Mouse (Mus musculus) left cerebral cortex, postnatal 36 days (tissue): Measurements from ENCODE around the gene Rimbp2. TPM values are rescaled to one million over a fixed set of nuclear protein-coding genes. Genes with fewer than 3 reads are reported as not detected.

Experiments used
- DNase-seq, 2 experiments: peaks; one replicate each; pipeline ENCODE4 v3.0.0; 2021 to 2022; ENCODE audit warnings: low spot score in 2 of 2, mixed read lengths in 1 of 2
- intact Hi-C: fragments of 180-260 bp; cut with DNase I; formaldehyde crosslinking; loops from one replicate; pipeline ENCODE4 v1.15.1; 2025
- total RNA-seq, 2 experiments: library from RNA; stranded (reverse); gene quantifications; 2 replicates each; pipeline ENCODE4 v1.2.3; 2021

The Rimbp2 gene
- total RNA-seq, 2 experiments from 2014 or later, result 128 to 150 TPM

DNA sequence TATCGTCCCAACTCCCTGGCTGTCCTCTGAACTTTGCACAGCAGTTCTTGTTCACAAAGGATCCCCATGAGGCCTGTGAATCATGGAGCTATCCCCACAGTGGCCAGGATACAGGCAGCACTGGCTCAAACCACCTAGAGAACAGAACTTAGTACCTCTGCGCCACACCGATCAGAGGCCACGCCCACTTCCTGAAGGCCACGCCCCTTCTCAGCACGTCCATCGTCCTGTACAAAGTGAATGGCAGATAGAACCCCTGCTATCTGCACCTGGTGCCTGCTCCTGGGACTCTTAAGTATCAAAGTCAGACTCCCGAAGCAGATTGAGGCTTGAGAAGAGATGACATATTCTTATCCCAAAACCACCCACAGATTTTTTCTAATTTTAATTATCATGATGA is 242.7 kb downstream of the Rimbp2 start:
- intact Hi-C loops, result loop anchor here (5.0 kb wide), 1 partner anchor 188 kb away; no protein-coding TSS in a partner anchor
- no peak for DNase-seq

DNA sequence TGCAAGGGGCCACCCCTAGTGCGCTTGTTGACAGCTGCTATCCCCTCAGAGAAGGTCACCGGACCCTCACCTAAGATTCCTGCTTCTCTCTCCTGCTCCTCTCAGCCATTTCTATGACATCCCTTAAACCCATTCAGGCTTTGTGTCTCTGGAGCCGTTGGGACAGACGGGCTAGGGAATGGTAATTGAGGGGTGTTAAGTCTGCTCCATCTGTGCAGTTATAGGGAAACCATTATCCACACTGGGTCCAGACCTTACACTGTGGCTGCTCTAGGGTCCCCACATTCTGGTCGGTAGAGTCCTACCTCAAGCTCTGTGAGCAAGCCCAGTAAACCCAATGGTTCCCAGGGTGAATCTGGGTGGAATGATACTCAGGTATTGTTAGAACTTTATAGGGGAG is 244.4 kb downstream of the Rimbp2 start:
- no peak for DNase-seq
- intact Hi-C loops, result no loop called here

Other genes with a start within 250 kb of the Rimbp2 start
- 10 to 100 TPM; 16.9 to 29.6 TPM for gene Stx2, start 55.1 kb upstream of the Rimbp2 start, total RNA-seq
- 100 to 1,000 TPM; 144 to 159 TPM for gene Ran, start 66.6 kb upstream of the Rimbp2 start, total RNA-seq
- 1 to 10 TPM; 3.1 to 3.3 TPM for gene Adgrd1, start 143.3 kb upstream of the Rimbp2 start, total RNA-seq